Mouse (Mus musculus) layer of hippocampus, adult 2 months (tissue): ENCODE data around the gene Slc4a10. TPM values are rescaled to one million over a fixed set of nuclear protein-coding genes. Genes with fewer than 3 reads are reported as not detected.

ENCODE experiments used
- DNase-seq, 2 experiments: peaks; one replicate each; pipeline ENCODE4 v3.0.0; 2022; ENCODE audit warnings: low spot score in 2 of 2
- H3K27ac ChIP-seq: fragments of 200-600 bp; 2 replicates; pipeline ENCODE4 v1.8.1; 2022
- H3K4me3 ChIP-seq: fragments of 200-600 bp; 2 replicates; pipeline ENCODE4 v1.8.1; 2022; ENCODE audit warnings: mild to moderate bottlenecking
- CTCF ChIP-seq: fragments of 200-600 bp; conservative IDR thresholded peaks from 2 replicates; pipeline ENCODE4 v1.8.1; 2022; ENCODE audit warnings: antibody characterized with exemption, mild to moderate bottlenecking, moderate library complexity
- total RNA-seq, 2 experiments: library from RNA; stranded (reverse); gene quantifications; 2 replicates each; pipeline ENCODE4 v1.2.3; 2021

Slc4a10 gene
- total RNA-seq, 2 experiments from 2014 or later = 208 to 230 TPM

GRCm38 (mm10) chr2:62147636-62148035 lies 101.4 kb downstream of the Slc4a10 start:
- Histone ChIP-seq H3K27ac (peak overlapping the region; percentile 86), H3K4me3 (peak overlapping the region; percentile 47)
- TF ChIP-seq CTCF = 0 out of 2 replicates have a peak, but pooled peaks have one; percentile 3
- DNase-seq = peak in 1 of 2 experiments; percentile 31

DNA sequence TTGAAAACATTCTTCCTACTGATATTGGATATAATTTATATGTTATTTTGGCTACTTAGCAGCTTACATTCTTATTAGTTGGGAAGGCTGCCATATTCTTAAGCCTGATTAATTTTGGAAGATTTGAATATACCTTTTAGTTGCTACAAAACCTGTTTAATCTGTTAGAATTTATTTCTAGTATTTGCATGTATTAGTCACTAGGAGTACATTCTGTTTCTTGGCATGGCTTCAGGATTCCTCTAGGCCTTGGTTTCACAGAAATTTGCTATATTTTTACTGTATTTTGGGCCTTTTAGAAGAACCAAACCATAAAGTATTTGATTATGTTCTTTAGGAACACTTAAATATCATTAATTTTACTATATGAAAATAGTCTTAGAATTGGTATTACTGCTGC lies 103.2 kb downstream of the Slc4a10 start:
- no peak for DNase-seq
- Histone ChIP-seq H3K27ac (peak overlapping the region; percentile 86), H3K4me3 (peak overlapping the region; percentile 12)
- no peak for TF ChIP-seq CTCF

DNA sequence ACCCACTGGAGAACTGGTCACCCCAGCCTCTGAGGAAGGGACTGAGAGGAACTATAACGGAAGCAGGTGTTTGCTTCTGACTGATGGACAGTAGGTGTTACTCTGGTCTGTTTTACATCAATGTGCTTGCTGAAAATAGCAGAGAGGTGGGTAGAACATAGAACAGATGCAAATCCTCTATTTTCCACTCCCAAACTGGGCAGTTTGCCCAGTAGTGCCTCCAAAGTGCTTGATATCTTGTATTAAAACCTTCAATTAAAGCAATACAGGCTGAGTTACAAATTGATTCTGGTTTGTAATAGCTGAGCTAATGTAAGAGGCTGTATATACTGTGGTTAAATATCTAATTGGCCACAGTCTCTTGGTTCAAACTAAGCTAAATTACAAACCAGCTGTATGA lies 104.6 kb downstream of the Slc4a10 start:
- no peak overlapping the region for H3K4me3 ChIP-seq
- TF ChIP-seq CTCF = no peak
- peak overlapping the region; percentile 86 for H3K27ac ChIP-seq
- DNase-seq = peak; percentile 46 to 54

GRCm38 (mm10) chr2:62210109-62210508 lies 163.8 kb downstream of the Slc4a10 start:
- H3K4me3 ChIP-seq = no peak overlapping the region
- no peak for TF ChIP-seq CTCF
- H3K27ac ChIP-seq = no peak overlapping the region
- DNase-seq = no peak

GRCm38 (mm10) chr2:62211106-62211505 lies 164.8 kb downstream of the Slc4a10 start:
- H3K27ac ChIP-seq = no peak overlapping the region
- TF ChIP-seq CTCF = no peak
- no peak for DNase-seq
- H3K4me3 ChIP-seq = no peak overlapping the region

DNA sequence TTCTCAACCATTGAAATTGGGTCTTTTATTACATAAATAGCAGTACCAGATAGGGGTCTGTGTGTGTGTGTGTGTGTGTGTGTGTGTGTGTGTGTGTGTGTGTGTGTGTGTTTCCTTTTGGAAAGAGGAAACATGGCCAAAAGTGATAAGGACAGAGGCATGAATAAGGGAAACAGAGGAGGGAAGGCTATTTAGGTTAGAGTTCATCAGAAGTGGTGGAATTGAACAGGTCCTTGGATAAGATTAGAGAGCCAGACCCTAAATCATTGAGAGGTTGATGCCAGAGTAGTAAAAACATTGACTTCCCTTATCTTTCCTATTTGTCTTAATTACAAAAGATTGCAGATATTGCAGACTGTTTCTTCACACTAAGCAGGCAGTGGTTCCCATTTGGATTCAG lies 181.3 kb downstream of the Slc4a10 start:
- TF ChIP-seq CTCF = no peak
- H3K4me3 ChIP-seq = no peak overlapping the region
- H3K27ac ChIP-seq = no peak overlapping the region
- no peak for DNase-seq

GRCm38 (mm10) chr2:62231271-62231670 lies 185.0 kb downstream of the Slc4a10 start:
- Histone ChIP-seq H3K4me3 (no peak overlapping the region), H3K27ac (peak overlapping the region; percentile 21; the same call in 1 of the 2 replicates)
- no peak for TF ChIP-seq CTCF
- no peak for DNase-seq

- peak overlapping the region; percentile 74 for H3K27ac ChIP-seq
- TF ChIP-seq CTCF = no peak
- H3K4me3 ChIP-seq = no peak overlapping the region
- DNase-seq = no peak
Measured at GRCm38 (mm10) chr2:62244167-62244566, 197.9 kb downstream of the Slc4a10 start.

GRCm38 (mm10) chr2:62268467-62268866 lies 222.2 kb downstream of the Slc4a10 start:
- no peak for DNase-seq
- no peak overlapping the region for H3K4me3 ChIP-seq
- TF ChIP-seq CTCF = no peak
- no peak overlapping the region for H3K27ac ChIP-seq

GRCm38 (mm10) chr2:62271840-62272239 lies 225.6 kb downstream of the Slc4a10 start:
- TF ChIP-seq CTCF = no peak
- H3K27ac ChIP-seq = no peak overlapping the region
- DNase-seq = no peak
- H3K4me3 ChIP-seq = no peak overlapping the region

- Histone ChIP-seq H3K4me3 (no peak overlapping the region), H3K27ac (no peak overlapping the region)
- DNase-seq = no peak
- TF ChIP-seq CTCF = no peak
Measured at GRCm38 (mm10) chr2:62278779-62279178, 232.5 kb downstream of the Slc4a10 start.

DNA sequence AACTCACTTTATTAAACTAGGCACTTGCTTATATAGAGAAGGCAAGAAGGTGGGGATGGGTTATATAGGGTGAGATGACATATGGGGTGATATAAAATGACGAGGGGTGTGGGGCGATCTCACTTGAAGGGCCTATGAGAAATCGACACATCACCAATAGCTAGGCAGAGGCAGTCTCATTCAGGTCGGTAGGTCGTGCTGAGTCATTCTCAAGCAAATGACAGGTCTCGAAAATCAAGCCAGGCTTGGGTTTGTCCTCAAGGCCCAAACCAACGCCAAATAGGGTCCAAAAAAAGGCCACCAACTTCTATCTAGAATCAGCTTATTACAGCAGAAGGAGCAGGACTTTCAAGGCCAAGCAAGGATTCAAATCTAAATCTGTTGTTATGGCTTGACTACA lies 233.5 kb downstream of the Slc4a10 start:
- no peak for DNase-seq
- Histone ChIP-seq H3K27ac (no peak overlapping the region), H3K4me3 (no peak overlapping the region)
- TF ChIP-seq CTCF = no peak

DNA sequence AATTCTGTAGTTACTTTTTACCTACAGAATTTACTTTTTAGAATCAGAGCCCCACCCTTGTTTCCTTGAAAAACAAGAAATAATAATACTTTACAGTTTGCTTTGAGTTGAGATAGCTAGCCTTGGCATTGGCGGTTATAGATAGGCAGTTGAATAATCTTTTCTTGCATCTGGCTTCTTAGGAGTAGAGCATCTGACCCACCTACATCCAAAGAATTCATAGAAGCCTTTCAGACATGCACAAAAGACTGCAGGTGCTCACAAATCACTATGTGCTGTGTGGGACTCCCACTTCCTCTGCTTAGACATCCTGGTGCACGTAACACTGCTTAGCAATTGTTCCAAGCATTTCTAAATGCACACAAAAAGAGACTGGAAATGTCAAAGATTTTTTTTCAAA lies 238.8 kb downstream of the Slc4a10 start:
- DNase-seq = no peak
- no peak overlapping the region for H3K4me3 ChIP-seq
- H3K27ac ChIP-seq = peak overlapping the region; percentile 65; the same call in 1 of the 2 replicates
- TF ChIP-seq CTCF = no peak

GRCm38 (mm10) chr2:62285847-62286246 lies 239.6 kb downstream of the Slc4a10 start:
- H3K4me3 ChIP-seq = no peak overlapping the region
- H3K27ac ChIP-seq = peak overlapping the region; percentile 65
- peak; percentile 80 for TF ChIP-seq CTCF
- no peak for DNase-seq

DNA sequence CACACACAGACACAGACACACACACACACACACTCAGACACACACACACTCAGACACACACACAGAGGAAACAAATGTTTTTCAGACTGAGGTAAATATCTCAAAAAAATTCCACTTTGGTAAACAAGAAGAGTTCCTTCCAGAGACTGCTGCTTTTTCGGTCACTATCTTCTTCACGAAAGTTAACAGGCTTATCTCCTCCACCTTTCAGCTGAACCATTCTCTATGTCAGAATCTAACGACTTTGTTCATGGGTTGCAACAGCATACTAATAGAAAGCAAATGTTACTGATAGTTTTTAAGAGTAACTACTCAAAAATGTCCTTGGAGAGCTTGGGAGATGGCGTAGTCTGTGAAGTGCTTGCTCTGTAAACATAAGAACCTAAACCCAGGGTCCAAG lies 241.3 kb downstream of the Slc4a10 start:
- DNase-seq = no peak
- H3K4me3 ChIP-seq = no peak overlapping the region

More for the DNA sequence above, 241.3 kb downstream of the Slc4a10 start:
- no peak for TF ChIP-seq CTCF
- H3K27ac ChIP-seq = no peak overlapping the region
